Comparison of ENCODE assay signal across 14 mouse cellular contexts in the genomic region with DNA sequence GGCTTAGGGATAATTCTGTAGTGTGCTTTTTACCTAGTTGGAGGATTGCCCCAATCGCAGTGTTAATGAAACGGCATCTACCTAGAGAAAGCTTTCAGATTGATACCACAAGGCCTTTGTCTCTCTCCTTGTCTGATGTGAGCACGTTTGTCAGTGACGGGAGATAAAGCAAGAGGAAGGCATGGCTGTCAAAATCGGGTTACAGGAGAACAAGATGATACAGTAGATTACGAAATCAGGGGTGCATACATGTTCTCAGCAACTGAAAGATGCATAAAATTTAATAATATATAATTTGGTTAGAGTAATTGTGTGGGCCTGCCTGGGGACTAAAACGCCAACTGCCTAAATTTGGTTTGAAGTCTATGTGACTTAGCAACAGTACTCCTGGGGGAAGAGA.
"Had no signal": no experiment of that assay in that cellular context is flagged by ENCODE, and none has a peak within 500 bp of the region (broad histone marks: within the 10 kb centered on the region; RNA-seq: fewer than 3 reads in every experiment).

No protein-coding gene starts in this region.

- H3K36me3 ChIP-seq: neural tube, embryonic 13.5 days; neural tube, embryonic 15.5 days; stomach, embryonic 15.5 days had no signal

- H3K4me1 ChIP-seq: neural tube, embryonic 13.5 days had no signal

- H3K9ac ChIP-seq: neural tube, embryonic 13.5 days; neural tube, embryonic 15.5 days; stomach, embryonic 15.5 days had no signal

- H3K4me2 ChIP-seq: neural tube, embryonic 13.5 days; neural tube, embryonic 15.5 days; stomach, embryonic 15.5 days had no signal

- DNase-seq: retina, postnatal 1 day; right cerebral cortex, adult 18-20 months; right cerebral cortex, postnatal 25 days; spleen, adult 18-20 months; thymus, adult 18-20 months; thymus, adult 2 months; thymus, postnatal 14 days; thymus, postnatal 25 days; thymus, postnatal 36 days; thymus, postnatal 4 days had no signal

- H3K27ac ChIP-seq: neural tube, embryonic 13.5 days; neural tube, embryonic 15.5 days; stomach, embryonic 15.5 days; stomach, postnatal 0 days had no signal

- H3K27me3 ChIP-seq: neural tube, embryonic 13.5 days; neural tube, embryonic 15.5 days; stomach, embryonic 15.5 days had no signal

- H3K4me3 ChIP-seq: neural tube, embryonic 13.5 days; neural tube, embryonic 15.5 days; stomach, embryonic 15.5 days had no signal

- H3K9me3 ChIP-seq: neural tube, embryonic 13.5 days; neural tube, embryonic 15.5 days; stomach, embryonic 15.5 days had no signal
